Mouse (Mus musculus) gastrocnemius, postnatal 14 days (tissue): ENCODE data around the gene Ccdc93. TPM values are rescaled to one million over a fixed set of nuclear protein-coding genes. Genes with fewer than 3 reads are reported as not detected.

ENCODE experiments used
- total RNA-seq, 2 experiments: library from RNA; stranded (reverse); gene quantifications; 2 replicates each; pipeline ENCODE4 v1.2.3; 2021

Ccdc93 gene
- total RNA-seq, 2 experiments from 2014 or later: 9.5 to 10.8 TPM

Other genes starting within 250 kb of the Ccdc93 start
- 10 to 100 TPM; 45.3 to 47.9 TPM for gene Insig2, start 98.5 kb upstream of the Ccdc93 start, total RNA-seq
- not detected for gene Htr5b, start 97.4 kb downstream of the Ccdc93 start, total RNA-seq
- gene Ddx18, start 136.9 kb downstream of the Ccdc93 start, total RNA-seq: 10 to 100 TPM; 15.4 to 17.7 TPM